Mouse (Mus musculus): ENCODE data around the gene Atl1.

DNA sequence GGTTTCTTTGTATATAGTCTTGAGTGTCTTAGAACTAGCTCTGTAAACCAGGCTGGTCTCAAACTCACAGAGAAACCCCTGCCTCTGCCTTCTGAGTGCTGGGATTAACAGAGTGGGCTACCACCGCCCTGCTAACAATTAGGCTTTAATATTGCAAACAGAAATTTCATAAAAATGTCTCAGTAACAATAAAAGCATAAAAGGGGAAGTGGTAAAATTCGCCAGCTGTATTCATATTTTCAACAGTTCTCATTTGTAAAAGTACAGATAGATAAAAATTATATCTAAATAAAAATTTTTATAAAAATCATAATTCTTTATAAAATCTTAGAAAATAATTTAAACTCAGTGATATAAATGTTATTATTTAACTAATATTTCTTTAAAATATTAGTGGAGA lies 38.5 kb upstream of the Atl1 start:
- TF ChIP-seq CTCF (IDR thresholded peaks at IDR 0.05; ENCODE audit: control insufficient read depth, insufficient read depth, insufficient replicate concordance, low read depth, low read length): no peak
- no peak for TF ChIP-seq POLR2A (IDR thresholded peaks at IDR 0.05; ENCODE audit: control insufficient read depth, low read depth, low read length)
